Mouse (Mus musculus) brain, embryonic 14.5 days (tissue): ENCODE results near the gene Cep128.

Experiments used
- CTCF ChIP-seq: fragments of 200-500 bp; IDR thresholded peaks from 2 replicates; pipeline ENCODE4 v1.5.1; 2012; ENCODE audit warnings: inconsistent platforms, mild to moderate bottlenecking, moderate library complexity, borderline replicate concordance; ENCODE audit not compliant: insufficient read depth, insufficient read length; ENCODE audit errors: extremely low read depth
- POLR2A ChIP-seq: fragments of 200-500 bp; IDR thresholded peaks from 2 replicates; pipeline ENCODE4 v1.6.1; 2012; ENCODE audit warnings: mild to moderate bottlenecking, inconsistent platforms, borderline replicate concordance; ENCODE audit not compliant: poor library complexity, insufficient read depth, insufficient read length, severe bottlenecking; ENCODE audit errors: extremely low read depth

GRCm38 (mm10) chr12:90975429-90975828, 408.8 kb downstream of the Cep128 start:
- no peak for TF ChIP-seq CTCF
- TF ChIP-seq POLR2A = no peak
